Mouse (Mus musculus): Measurements from ENCODE around the gene Cntnap1. TPM values are rescaled to one million over a fixed set of nuclear protein-coding genes. Genes with fewer than 3 reads are reported as not detected.

The Cntnap1 gene
- not detected for total RNA-seq (2023)

GRCm38 (mm10) chr11:101170354-101170810 is at the start of gene Cntnap1:
Gene Cntnap1, plus strand, starts transcription at chr11:101170523.

GRCm38 (mm10) chr11:101155728-101156371 is 14.5 kb upstream of the Cntnap1 start, which contains the start of gene Tubg2:
Gene Tubg2, plus strand, starts transcription at chr11:101155907.

GRCm38 (mm10) chr11:101170811-101171610 is 688 bp downstream of the Cntnap1 start, which contains the start of gene Plekhh3:
Gene Plekhh3, minus strand, starts transcription at chr11:101171351.

GRCm38 (mm10) chr11:101174851-101175628 is 4.7 kb downstream of the Cntnap1 start, which contains the start of gene Ccr10:
Gene Ccr10, minus strand, starts transcription at chr11:101175443.

GRCm38 (mm10) chr11:101226065-101226701 is 55.9 kb downstream of the Cntnap1 start, which contains the start of gene Ezh1:
Gene Ezh1, minus strand, starts transcription at chr11:101226463.

Other genes starting within 250 kb of the Cntnap1 start
- 216 TPM for gene Stat3, start 231.0 kb upstream of the Cntnap1 start, total RNA-seq (2023)
- 0.18 TPM for gene Cavin1, start 199.6 kb upstream of the Cntnap1 start, total RNA-seq (2023)
- gene Atp6v0a1, start 161.1 kb upstream of the Cntnap1 start, total RNA-seq (2023) = 8.4 TPM
- 10.8 TPM for gene Naglu, start 100.5 kb upstream of the Cntnap1 start, total RNA-seq (2023)
- 1.3 TPM for gene Hsd17b1, start 92.1 kb upstream of the Cntnap1 start, total RNA-seq (2023)
- 12.5 TPM for gene Coasy, start 88.0 kb upstream of the Cntnap1 start, total RNA-seq (2023)
- 43.0 TPM for gene Mlx, start 83.2 kb upstream of the Cntnap1 start, total RNA-seq (2023)
- 3.8 TPM for gene Psmc3ip, start 75.1 kb upstream of the Cntnap1 start, total RNA-seq (2023)
- 78.7 TPM for gene Retreg3, start 50.6 kb upstream of the Cntnap1 start, total RNA-seq (2023)
- gene Tubg1, start 50.6 kb upstream of the Cntnap1 start, total RNA-seq (2023) = 14.5 TPM
- gene Tubg2, start 14.6 kb upstream of the Cntnap1 start, total RNA-seq (2023) = 2.5 TPM
- 0.28 TPM for gene Plekhh3, start 828 bp downstream of the Cntnap1 start, total RNA-seq (2023)
- not detected for gene Ccr10, start 4.9 kb downstream of the Cntnap1 start, total RNA-seq (2023)
- 89.3 TPM for gene Ezh1, start 55.9 kb downstream of the Cntnap1 start, total RNA-seq (2023)
- gene Ramp2, start 75.5 kb downstream of the Cntnap1 start, total RNA-seq (2023) = 0.40 TPM
- gene Vps25, start 83.2 kb downstream of the Cntnap1 start, total RNA-seq (2023) = 71.7 TPM
- 2.8 TPM for gene Wnk4, start 90.0 kb downstream of the Cntnap1 start, total RNA-seq (2023)
- not detected for gene Cntd1, start 108.5 kb downstream of the Cntnap1 start, total RNA-seq (2023)
- gene Coa3, start 108.6 kb downstream of the Cntnap1 start, total RNA-seq (2023) = 35.6 TPM
- 196 TPM for gene Becn1, start 131.8 kb downstream of the Cntnap1 start, total RNA-seq (2023)
- 118 TPM for gene Psme3, start 145.7 kb downstream of the Cntnap1 start, total RNA-seq (2023)
- 24.1 TPM for gene Aoc2, start 154.5 kb downstream of the Cntnap1 start, total RNA-seq (2023)
- 1.2 TPM for gene Aoc3, start 160.1 kb downstream of the Cntnap1 start, total RNA-seq (2023)
- gene G6pc, start 197.0 kb downstream of the Cntnap1 start, total RNA-seq (2023) = not detected
- 23.4 TPM for gene Aarsd1, start 247.1 kb downstream of the Cntnap1 start, total RNA-seq (2023)